Mouse (Mus musculus) retina, adult 2 months (tissue): ENCODE results near the gene Nisch.

Source experiments
- DNase-seq: peaks from one replicate; pipeline ENCODE4 v3.0.0-alpha.2; 2012; ENCODE audit warnings: low read depth, low spot score

Nisch gene

GRCm38 (mm10) chr14:31216846-31217245 lies at the start of gene Nisch:
TSS of gene Nisch (minus strand) at chr14:31216946.
- no peak for DNase-seq

DNA sequence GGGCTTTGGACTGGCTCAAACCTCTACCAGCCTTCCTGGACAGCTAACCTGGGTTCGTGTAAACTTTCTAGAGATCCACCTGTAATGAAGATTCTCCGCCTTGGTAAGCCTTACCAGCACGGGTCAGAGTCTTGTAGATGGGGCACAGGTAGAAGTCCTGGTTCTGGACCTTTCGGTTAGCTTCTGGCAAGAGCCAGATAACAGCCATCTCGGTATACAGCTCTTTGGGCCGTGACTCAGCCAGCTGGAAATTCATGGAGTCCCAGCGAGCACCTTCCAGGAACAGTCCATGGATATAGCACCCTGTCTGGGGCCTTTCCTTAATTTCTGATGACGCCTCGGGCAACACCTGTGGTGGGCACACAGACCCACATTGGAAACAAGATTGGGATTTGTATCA lies 44.2 kb upstream of the Nisch start:
- DNase-seq = no peak

GRCm38 (mm10) chr14:31260374-31260773 lies 43.6 kb upstream of the Nisch start:
- DNase-seq = no peak

DNA sequence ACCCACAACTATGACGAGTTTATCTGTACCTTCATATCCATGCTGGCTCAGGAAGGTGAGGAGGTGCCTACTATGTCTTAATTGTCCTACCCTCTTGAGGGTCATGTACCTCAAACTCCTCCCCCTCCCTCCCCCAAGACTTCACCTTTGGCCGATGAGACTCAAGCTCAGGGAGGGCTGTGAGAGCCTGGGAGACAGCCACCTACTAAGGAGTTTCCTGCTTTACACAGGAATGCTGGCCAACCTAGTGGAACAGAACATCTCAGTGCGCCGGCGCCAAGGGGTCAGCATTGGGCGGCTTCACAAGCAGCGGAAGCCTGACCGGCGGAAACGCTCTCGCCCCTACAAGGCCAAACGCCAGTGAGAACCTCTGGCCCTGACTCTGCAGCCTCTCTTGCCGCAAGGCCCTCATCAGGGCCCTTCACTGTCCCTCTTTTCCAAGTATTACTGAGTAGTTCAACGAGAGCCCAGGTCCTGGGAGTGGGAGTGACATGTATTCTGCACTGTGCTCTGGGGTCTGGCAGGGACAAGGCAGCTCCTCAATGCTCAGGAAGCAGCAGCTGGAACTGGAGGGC lies 41.8 kb upstream of the Nisch start:
- no peak for DNase-seq

GRCm38 (mm10) chr14:31252091-31252490 lies 35.3 kb upstream of the Nisch start:
- no peak for DNase-seq

DNA sequence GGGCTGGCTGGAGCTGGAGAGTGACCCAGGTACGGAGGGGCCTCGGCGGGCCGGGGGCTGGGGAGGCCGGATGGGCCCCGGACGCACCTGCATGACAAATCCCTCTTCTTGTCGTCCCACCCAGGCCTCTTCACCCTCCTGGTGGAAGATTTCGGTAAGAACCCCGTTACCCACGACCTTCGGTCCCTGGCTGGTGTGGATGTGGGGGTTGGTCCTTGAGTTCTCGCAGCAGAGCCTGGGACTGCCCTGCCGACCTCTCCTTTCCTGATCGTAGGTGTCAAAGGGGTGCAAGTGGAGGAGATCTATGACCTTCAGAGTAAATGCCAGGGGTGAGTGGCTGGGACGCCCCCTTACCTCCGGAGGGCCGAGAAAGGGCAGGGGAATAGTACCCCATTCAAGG lies 34.9 kb upstream of the Nisch start:
- no peak for DNase-seq

DNA sequence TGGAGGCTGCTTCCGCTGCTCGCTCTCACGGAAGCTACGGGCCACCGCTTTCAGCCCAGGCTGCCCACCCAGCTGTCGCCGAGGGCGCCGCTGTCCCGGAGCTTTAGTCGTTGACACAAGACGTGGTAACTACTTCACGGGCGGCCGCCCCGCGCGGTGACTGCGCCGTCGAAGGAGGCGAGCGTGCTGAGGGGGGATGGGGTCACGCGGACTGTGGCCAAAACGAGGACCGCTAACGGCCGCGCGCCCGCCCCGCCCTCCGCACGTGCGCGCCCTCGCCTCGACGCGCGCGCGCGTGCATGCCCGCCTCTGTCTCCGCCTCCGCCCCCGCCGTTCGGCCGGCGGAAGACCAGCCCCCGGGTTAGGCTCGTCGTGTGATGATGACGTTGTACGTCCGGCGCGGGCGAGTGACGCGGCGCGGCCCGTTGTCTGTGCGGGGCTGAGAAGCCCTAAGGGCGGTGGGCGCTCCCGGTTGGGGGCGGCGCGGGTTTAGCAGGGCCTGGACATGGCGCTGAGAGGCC lies 34.4 kb upstream of the Nisch start, which contains the start of the genes Phf7 and Bap1:
TSS of gene Phf7 (minus strand) at position 234 of the 521 bp plus-strand sequence.
TSS of gene Bap1 (plus strand) at position 367 of the 521 bp plus-strand sequence.
- peak; percentile 86 for DNase-seq

GRCm38 (mm10) chr14:31250222-31251083 lies 33.7 kb upstream of the Nisch start:
- DNase-seq = no peak

DNA sequence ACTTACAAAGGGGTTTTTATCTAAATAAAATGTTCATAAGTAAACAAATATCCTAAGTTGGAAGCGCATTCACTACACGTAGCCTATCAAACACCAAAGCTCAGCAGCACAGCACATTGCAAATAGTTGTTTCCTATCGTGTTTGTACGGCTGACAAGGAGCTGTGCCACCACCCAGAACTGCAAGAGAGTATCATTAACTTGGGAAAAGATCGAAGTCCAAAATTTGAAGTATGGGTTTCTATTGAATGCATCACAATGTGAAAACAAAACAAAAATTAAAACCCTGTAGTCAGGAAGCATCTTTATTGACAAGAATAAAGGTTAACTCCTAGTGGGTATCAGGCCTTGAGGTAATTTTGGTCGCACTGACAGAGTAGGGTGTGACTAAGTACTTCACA lies 31.6 kb upstream of the Nisch start:
- DNase-seq = no peak

DNA sequence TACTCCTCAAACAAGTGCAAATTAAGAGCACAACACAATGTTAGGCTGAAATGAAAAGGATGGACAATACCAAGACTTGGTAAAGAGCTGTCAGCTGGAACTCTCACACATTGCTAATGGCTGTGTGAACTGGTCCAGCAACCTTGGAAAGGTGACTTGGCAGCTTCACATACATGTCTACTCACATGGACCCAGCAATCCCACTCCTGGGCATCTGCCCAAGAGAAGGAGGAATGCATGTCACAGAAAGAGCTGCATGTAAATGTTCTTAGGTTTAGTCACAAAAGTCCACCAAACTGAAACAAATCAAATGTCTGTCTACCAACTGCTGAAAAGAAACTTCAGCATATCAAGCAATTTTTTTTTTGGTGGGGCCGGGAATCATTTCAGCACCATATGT lies 29.2 kb upstream of the Nisch start:
- DNase-seq = no peak

DNA sequence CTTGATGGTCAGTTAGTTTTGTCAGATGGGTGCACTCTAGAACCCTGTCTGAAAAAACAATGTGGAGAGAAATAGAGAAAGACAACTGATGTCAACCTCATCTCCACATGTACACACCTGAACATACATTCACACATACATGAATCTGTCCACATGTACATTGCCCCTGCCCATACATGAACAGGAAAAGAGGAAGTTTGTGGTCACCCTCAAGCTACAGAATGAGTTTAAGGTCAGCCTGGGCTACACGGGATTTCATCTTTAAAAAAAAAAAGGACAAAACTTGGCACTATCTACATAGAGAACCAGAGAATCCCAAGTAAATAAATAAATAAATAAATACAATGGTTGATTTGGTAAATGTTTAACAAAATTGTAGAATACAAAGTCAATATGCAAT lies 28.0 kb upstream of the Nisch start:
- no peak for DNase-seq

DNA sequence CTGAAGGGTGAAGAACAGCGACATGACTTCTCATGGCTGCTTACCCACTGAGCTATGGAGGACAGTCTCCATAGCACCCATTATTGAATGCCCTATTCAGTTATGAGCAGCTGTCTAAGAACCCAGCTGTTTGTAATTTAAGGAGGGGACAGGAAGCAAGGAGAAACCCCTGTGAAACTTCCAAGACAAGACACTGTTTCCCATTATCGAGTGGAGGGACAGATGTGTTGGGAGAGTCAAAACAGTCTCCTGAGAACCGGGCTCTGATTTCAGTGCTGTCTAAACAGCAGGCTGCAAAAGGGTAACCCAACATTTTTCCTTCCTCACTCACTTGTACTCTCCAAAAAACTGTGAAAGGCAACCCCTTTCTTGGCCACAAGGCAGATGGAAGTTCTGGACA lies 23.8 kb upstream of the Nisch start:
- DNase-seq = no peak

DNA sequence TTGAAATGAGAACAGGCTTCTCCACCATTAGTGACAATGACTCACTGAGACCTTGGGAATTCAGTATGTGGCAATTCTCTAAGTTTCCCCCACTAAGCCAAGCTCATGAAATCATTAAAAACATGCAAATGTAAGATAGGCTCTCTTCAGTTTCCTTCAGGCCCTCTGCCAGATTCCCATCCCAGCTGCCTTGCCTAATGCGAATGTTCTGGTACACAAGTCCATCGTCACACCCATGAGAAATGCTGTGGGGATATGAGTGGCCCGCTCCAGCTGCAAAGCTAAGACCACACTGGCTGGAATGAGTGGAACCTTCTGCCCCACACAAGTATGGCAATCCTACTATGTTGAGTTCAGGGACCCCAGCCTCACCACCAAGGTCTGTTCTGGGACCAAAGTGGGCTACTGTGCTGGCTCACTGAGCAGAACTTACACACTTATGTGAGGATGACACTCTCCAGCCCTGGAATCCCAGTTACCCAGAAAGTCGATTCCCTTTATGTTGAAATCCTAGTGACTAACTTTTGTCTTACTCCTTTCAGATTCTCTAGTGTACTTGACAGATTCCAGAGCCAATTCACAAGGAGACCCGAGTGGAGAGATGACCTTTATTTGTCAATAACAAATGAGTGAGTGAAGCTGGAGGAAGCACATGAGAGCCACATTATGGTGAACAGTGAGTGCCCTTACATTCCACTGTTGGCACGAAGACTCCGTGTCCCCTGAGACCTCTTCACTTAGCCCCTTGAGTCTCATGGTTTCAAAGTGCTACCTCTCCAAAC lies 20.5 kb upstream of the Nisch start:
- DNase-seq = no peak

- DNase-seq = peak; percentile 64
These were observed 17.3 kb upstream of the Nisch start for GRCm38 (mm10) chr14:31233996-31234591.

- no peak for DNase-seq
These were observed 16.6 kb upstream of the Nisch start for GRCm38 (mm10) chr14:31233070-31233995.

DNA sequence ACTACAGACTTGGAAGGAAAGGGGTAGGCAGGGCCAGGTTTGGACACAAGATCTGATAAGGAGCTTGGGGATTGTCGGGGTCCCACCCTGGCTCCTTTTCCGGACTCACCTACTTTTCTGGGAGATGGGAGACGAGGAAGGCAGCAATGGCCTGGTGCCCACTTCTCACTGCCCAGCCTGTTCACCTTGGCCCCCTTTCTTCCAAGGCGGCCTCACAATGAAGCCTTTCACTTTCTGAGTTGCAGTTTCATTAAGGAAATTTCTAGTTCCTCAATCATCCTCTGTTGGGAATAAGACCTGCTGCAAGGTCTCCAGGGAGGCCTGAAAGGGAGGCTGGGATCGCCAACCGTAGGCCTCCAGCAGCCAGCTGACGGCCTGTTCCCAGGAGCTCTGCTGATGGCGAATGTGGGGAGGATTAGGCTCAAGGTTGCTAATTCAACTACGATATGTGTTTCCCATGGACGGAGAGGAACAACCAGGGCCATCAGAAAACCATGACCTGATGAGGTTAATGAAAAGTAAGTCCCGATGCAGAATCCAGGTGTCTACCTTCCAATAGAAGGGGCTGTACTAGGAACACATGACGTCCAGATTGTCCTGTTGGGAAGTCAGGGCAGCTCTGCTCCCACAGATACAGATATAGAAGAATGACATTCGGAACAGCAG lies 15.8 kb upstream of the Nisch start:
- no peak for DNase-seq

DNA sequence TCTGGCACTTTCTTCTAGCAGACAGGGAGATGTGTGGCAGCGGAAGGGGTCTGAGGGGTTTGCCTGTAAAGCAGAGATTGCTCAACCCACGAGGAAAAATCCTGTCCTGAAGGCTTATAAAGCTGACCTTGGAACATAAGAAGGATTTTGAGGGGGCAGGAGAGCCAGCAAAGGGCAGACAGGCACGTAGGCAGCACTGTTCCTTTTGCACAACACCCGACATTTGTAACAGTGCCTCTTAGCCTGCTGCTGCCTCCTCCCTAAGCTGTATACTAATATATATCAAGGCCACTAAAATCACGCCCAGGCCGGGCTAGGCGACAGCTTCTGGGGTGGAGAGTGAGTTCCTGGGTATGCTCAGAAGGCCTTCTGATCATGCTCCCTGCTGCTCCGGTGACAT lies 13.7 kb upstream of the Nisch start:
- DNase-seq = no peak

DNA sequence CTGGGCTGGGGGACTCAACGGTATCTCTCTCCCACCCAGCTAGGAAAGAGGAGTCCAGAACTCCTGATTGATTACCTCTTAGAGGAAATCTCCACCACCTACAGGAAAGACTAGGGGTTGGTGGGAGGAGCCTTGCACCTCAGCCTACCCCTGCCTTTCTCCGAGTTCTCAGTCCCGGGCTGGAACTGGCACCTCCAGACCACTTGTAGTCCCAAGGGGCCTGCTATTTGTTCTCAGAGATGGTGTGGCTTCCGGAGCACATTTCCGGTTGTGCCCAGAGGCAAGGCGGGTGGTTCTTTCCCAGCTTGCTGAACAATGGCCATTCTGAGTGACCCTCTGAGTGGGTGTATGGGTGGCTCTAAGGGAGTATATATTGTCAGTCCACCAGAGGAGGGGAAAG lies 11.5 kb upstream of the Nisch start:
- no peak for DNase-seq

- DNase-seq = no peak
These were observed 10.2 kb upstream of the Nisch start for GRCm38 (mm10) chr14:31226978-31227377.

- no peak for DNase-seq
These were observed 920 bp upstream of the Nisch start, which contains the start of gene Sema3g for GRCm38 (mm10) chr14:31217666-31218065. TSS of gene Sema3g (plus strand) at chr14:31217860.
